Mouse (Mus musculus) hematopoietic stem cell, adult 5-6 weeks (primary cell): ENCODE measurements around the gene Rplp2. TPM values are rescaled to one million over a fixed set of nuclear protein-coding genes. Genes with fewer than 3 reads are reported as not detected.

Experiments
- ATAC-seq, 2 experiments: fragments of 125-278 bp in 1 of 2; replicated peaks in 1 of 2; 2 replicates each; pipeline ENCODE4 v1.8.0; 2016 to 2017; ENCODE audit warnings: inconsistent platforms in 2 of 2, mild to moderate bottlenecking in 2 of 2, moderate number of reproducible peaks in 2 of 2, low read depth in 1 of 2, moderate TSS enrichment in 1 of 2; ENCODE audit not compliant: low FRiP score in 2 of 2, poor library complexity in 2 of 2, severe bottlenecking in 2 of 2, insufficient read depth in 1 of 2, low TSS enrichment in 1 of 2
- total RNA-seq: library from RNA; stranded (forward); fragments of 172-1452, 232-1000 nt; gene quantifications from 2 replicates; pipeline ENCODE4 v1.2.3, GENCODE M21; 2017

The Rplp2 gene
- total RNA-seq, 1 experiment from 2014 or later = 1,528 TPM

DNA sequence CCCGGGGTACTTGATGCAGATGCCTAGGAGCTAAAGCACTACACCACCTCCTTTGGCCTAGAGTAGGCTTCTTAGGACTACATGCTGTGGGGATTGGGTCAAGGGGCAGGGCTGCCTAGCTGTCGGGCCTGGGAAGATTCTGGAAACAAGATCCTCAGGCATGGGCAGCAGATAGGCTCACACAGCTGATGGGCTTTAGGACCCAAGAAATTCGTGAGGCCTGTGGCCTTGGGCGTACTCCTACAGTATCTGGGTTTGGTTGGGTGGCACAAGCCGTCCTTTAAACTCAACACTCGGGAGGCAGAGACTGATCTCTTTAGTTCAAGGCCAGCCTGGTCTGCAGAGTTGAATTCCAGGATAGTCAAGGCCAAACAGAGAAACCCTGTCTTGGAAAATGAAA lies 25.1 kb downstream of the Rplp2 start:
- ATAC-seq = no peak

DNA sequence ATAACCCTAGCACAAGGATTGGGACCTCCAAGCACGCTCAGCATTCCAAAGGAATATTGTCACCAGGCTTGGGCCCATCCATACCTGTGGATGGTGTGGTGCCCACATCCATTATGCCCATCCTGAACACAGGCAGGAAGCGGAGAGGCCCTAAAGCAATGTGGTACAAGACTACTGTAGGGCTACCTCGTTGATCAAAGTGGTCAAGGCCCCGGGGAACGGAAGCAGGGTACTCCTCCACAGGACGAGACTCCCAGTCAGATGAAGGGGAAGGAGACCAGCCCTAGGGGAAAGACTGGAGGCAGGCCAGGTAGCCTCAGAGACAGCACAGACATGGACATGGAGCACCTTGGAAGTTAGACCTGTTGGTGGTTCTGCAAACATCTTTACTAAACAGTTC lies 25.6 kb downstream of the Rplp2 start:
- no peak for ATAC-seq

DNA sequence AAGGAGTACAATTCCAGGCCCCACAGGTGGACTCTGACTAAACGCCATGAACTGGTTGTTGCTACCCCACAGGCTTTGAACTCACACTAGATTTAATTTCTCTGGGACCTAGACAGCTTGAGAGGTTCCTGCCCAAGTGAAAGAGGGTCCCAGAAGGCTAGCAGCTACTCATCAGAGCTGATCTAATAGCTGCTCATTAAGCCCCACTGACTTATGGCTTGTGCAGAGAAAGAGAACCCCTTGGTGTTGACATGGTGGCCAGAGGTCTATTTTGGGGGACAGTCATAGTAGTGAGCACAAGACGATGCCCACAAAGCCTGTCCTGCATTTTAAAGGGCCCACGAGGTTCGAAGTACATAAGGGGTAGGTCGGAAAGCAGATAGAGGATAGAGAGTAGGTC lies 27.0 kb downstream of the Rplp2 start:
- no peak for ATAC-seq

DNA sequence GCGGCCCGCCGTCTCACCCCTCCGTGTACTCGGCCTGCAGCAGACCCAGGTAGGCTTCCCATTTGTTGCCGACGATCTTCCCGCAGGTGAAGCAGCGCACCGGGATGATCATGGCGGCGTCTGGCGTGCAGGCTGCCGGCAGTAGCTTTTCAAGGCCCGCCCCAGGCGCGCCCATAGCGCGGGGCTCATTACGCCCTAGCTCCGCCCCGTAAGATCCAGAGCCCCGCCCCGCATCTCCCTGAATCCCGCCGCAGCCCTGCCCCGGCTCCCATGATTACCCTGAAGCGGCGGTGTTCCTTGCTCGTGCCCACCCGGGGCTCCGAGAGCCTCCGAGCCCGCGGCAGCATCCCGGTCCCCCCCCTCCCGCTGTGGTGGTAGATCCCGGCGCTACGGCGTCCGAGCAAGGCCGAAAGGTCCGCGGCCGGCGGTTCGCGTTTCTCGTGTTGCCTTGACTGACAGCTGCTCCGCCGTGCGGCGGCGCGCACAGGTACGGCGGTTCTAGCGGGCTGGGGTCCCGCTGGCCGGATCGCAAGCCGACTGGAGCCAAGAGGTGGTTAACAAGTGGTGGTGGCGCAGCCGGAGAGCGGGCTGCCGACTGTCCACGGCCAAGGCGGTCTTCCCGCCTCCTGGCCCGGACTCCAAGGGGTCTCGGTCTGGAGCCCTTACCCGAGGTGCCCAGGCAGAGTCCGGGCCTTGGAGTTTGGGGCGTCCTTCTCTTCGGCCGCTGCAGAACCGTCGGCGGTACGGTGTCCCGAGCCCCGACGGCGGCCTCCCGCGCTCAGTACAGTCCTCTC lies 28.0 kb downstream of the Rplp2 start, which contains the start of the genes Polr2l and Tspan4:
TSS of gene Polr2l (minus strand) at position 122 of the 794 bp plus-strand sequence.
TSS of gene Tspan4 (plus strand) at position 230 of the 794 bp plus-strand sequence.
- ATAC-seq = peak; percentile 39 to 71; a peak in 3 of 4 replicates

DNA sequence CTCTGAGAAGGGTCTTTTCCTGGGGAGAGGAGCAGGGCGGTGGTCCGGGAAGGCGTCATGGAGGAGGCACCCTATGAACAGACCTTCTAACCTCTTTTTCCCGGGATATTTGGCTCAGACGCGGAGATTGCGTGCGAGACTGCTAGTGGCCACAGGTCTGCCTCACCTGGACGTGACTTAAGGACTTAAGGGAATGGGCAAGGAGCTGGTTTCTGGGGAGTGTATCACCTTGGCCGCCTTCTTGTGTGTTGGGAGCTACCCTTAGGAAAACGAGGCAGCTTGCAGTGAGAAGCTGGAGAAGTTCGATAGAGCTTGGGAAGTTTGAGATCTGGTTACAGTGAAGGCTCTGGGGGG lies 28.6 kb downstream of the Rplp2 start:
- no peak for ATAC-seq

DNA sequence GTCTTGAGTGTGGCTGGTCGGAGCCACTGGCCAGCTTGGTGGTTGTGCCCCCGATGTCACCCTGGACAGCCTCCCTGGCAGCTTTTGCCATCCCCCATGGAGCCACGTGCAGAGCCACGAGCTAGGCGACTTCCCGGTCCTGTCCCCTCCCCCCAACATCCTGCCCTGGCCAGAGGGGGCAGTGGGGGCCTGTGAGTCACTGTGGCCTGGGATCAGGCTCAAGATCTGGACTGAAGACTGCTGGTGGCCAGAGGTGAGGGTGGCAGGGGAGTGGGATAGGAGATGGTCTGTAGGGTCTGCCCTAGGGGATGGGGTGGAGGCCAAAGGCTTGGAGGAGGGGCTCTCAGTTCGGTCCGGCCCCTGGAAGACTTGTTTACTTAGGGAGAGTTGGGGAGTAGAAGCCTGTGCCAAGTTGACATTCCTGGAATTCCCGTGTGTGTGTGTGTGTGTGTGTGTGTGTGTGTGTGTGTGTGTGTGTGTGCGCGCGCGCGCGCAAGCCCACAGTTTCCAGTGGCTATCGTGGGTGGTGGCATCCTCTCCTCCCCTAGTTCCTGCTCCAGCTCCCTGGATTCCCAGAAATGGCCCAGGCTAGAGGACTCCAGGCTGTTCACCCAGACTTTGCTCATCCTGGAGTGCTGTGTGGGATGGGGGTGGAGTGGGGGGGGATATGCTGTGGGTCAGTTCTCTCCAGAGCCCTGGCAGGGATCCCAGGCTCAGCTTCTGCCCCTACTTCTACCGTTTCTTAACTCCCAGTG lies 29.2 kb downstream of the Rplp2 start:
- peak in 1 of 2 experiments; percentile 25; a peak in 1 of 4 replicates for ATAC-seq

DNA sequence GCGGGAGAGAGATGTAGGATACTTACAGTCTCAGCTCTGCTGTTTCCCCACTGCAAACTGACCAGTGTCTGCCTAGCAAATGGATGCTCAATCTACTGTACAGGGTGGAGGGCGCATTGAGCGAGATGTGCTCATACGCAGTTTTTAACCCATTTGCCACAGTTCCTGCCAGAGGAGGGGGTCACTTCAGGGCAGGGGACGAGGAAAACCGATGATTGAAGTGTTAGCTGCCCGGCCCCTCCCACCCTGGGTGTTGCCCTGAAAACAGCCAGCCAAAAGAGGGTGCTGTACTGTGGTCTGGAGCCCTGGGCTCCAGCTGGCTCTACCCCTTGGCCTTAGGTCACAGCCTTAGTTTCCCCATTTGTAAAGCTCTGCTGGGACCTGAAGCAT lies 29.8 kb downstream of the Rplp2 start:
- no peak for ATAC-seq

DNA sequence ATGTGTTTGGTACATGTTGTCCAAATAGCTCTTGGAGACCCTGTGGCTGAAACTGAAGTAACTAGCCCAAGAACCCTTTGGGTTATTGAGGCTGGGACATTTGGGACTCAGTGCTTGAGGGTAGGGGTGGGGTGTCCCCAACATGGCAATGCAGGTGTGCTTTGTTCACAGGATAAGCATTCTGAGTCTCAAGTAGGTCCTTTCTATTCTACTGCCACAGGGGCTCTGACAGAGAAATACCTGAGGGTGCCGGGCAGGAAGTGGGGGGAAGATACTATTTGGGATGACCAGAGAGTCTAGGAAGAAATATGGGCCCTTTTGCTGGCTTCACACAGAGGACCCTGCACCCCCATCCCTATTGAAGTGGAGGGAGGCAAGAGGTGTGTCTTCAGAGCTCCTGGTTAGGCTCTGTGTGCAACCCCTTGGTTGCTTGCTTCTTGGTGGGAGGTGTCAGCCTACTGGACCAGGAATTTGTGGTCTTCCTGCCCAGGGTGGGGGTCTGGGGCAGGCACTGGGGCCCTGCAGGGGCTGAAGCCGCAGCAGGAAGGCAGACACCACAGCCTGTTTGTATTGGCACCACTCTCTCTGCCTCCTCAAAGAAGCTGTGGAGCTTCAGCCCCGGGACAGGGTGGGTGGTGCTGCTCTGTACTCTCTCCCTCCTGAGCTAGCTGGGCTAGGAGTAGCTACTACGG lies 30.6 kb downstream of the Rplp2 start:
- peak; percentile 29 to 46 for ATAC-seq

DNA sequence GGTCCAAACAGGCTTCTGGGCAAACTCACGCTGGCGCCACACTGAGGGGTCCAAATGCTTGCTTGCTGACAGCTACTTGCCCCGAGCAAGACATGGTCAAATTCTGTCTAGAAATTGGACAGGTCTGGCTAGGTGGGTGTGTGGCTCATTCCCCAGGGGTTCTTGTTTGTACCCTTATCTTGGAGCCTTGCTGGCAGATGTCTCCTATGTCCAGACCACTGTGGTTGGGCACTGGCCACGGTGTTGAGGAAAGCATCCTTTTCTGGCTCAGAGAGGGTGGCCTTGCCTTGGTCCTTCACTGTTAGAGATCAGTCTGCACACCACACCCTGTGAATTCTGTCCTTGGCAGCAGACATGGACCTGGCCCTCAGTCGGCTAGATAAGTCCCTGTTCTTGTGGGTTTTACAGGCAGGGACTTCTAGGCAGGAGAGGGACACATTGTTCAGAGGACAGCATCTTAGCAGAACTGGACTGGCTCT lies 31.1 kb downstream of the Rplp2 start:
- ATAC-seq = no peak

DNA sequence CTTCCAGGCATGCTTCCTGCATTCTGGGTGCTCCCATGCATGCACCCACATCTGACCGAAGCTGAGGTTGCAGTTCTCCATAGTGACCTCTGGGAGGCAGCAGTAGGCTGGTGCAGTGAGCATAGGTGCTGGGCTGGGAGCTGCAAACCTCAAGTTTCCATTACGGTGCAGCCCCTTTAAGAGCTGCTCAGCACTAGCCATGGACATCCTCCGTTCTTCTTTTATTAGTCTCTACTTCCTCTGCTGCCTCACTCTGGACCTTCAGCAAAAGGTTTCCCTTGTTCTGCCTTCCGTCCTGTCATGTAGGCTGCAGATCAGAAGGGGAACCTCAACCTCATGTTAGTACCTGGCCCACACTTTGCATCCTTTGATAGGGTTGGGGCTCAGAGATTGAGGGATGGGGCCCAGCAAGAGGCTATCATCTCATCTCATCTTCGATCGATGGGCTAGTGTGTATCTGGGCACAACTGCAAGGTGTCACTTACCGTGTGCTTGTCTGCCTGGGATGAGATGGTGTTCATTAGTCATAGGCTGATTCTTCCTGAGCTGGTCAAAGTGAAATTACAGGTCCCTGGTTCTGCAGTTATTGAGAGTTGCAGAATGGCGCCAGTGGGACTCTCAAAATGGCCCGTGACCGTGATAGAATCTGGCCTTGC lies 33.8 kb downstream of the Rplp2 start:
- ATAC-seq = peak; percentile 69 to 72

DNA sequence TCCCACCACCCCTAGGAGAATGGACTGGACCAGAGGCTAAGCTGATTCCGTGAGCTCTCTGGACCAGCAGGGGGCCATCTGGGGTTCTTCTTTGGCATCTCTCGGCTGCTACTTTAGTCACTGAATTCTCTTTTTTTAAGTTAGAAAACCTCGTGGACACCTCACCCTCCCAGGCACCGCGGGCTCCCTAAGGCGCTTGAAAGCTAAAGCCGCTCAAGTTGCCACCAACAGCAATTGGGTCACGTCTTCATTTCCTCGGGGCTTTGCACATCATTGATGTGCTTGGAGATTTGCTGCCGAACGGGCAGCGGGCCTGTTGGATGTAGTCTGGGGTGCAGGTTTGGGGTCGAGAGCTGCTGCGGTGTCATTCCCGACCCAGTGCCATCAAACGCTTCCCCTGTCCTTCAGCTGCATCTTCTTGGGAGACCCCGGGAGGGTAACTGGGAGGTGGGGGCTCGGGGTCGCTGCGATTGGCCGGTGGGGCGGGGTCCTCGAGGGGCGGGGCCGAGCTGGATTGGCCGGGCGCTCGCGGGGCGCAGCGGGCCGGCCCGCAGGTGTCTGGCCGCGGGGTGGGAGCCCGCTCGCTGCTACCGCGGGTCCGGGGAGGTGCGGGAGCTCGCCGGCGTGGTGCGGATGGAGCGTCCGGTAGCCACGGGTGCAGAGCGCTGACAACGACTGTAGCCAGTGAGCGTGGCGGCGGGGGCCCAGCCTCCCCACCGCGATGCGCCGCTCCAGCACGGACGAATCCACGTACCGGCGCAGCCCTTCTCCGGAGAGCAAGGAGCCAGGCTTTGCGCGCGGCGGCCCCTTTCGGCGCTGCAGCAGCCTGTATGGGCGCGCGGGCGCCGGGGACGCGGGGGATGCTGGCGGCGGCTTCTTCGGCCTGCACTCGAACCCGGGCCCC lies 34.6 kb downstream of the Rplp2 start:
- ATAC-seq = no peak; a peak in 2 of 4 replicates

DNA sequence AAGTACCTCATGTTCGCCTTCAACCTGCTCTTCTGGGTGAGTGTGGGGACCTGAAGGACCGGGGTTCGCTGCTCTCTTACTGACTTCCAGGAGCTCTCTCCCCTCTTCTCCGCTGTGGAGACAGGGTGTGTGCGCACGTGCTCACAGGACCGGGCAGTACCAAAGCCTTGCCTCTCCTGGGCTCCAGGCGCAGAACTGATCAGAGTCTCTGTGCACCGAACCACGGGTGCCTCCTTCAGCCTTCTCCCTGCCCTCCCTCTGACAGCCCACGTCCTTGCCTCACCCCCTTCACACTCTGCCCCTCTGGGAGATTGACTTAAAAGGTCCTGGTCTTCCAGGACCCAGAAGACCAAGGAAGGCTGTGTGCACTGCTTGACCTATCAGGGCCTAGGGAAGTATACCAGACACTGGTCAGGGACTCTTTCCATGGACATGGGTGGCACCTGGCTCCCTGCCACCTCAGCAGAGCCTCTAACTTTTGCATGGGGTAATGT lies 35.4 kb downstream of the Rplp2 start:
- ATAC-seq = no peak

DNA sequence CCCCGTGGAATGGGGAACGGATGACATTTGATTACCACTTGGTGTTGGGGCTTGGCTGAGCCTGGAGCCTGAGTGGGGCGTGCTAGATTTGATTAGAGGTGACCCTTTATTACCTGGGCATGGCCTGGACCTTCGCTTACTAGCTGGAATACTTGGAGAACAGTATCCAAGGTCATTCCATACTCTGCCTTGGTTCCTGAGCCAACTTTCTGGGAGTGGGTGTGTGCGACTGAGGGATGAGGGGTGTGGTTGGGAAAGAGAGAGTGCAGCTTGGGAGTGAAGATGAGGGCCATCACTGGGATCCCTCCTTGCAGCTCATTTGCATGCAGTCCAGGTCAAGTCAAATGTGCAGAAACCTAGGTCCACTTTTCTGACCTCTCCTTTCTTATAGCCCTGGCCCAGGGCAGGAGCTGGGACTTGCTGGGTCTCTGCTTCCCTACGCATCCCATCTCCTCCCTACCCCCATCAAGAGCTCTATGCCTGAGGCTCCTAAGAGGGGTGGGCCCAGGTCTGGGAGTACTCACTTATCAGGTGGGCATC lies 36.0 kb downstream of the Rplp2 start:
- ATAC-seq = no peak

DNA sequence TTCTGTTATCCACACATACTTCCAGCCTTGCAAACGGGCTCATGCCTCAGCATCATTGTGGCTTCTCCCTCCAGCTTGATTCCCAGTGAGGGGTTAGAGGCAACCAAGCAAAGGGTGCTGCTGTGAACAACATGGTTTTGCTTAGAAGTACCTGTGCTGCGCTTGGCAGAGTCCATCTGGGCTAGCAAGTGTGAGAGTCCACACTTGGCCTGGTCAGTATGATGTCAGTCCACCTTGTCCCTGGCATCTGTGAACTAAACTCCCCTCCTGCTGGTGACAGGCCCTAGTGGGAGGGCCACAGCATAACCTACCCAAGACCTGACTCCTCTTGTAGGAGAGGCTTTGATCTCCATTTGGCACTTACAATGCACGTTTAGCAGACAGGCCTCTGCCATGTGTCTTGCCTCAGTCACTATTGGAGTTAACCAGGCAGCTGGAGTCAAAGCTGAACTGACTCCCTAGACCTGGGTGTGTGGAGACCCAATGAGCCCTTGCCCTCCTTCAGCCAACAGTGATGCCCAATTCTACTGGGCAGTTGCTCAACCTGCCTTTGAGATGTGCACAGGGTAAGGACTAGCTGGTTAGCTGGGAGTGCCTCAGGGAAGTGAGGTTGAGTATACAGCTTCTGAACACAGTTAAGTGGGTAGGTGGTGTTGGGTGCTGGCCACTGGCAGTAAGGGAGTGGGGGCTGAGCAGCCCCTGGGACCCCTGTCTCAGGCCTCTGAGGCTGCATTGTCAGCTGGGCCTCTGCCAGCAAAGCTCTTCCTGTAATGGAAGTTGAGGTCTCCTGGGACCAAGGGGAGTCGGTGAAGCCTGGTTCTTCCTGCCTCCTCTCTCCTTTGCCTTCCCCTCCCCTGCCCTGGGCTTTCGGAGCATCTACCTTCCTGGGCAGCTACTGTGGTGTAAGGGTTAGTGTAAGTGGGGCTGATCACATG lies 37.3 kb downstream of the Rplp2 start:
- no peak for ATAC-seq

DNA sequence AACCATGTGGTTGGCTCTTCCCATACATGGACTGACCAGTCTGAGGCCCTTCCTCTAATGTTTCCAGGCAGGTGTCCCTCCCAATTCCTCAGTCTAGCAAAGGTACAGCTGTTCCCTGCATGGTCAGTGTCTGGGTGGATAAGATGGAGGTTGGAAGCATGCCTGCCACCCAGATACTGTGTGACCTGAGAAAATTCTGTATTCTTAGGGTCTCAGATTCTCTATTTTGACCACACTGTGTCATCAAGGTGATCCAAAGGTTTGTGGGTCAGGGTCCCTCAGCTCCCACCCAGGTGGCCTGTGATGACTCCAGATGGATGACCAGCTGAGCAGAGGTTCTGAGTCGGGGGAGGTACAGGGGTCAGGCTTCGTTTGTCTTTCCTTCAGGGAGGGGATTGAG lies 38.0 kb downstream of the Rplp2 start:
- no peak for ATAC-seq
